Mouse (Mus musculus): ENCODE measurements around the gene C130026I21Rik.
"Not testable (repeated sequence)": the region's sequence is repeated elsewhere in the genome, so short reads cannot be mapped to it uniquely, and the experiment has no call there.

GRCm38 (mm10) chr1:85248985-85249384 is 21.4 kb downstream of the C130026I21Rik start:
- TF ChIP-seq CTCF (conservative IDR thresholded peaks at IDR 0.05; ENCODE audit: insufficient read depth, insufficient read length, low read depth, low read length); POLR2A (IDR thresholded peaks at IDR 0.05; ENCODE audit: low read depth, low read length): not testable (repeated sequence)

All from kidney, adult 2 months (tissue).